Mouse (Mus musculus) brain, adult 10 weeks (tissue): ENCODE results near the gene 1810043G02Rik. TPM values are rescaled to one million over a fixed set of nuclear protein-coding genes. Genes with fewer than 3 reads are reported as not detected.

ENCODE experiments used
- polyA plus RNA-seq: library from polyadenylated mRNA; stranded (reverse); fragments of 350-450 nt; fragmentation: Illumina TruSeq; extraction: RNeasy Lipid Tissue Mini Kit (QIAGEN cat#74804); gene quantifications from one replicate; pipeline ENCODE4 v1.2.3, GENCODE M21; 2015; ENCODE audit warnings: low read depth, low replicate concordance

The 1810043G02Rik gene
- polyA plus RNA-seq: 41.3 TPM

DNA sequence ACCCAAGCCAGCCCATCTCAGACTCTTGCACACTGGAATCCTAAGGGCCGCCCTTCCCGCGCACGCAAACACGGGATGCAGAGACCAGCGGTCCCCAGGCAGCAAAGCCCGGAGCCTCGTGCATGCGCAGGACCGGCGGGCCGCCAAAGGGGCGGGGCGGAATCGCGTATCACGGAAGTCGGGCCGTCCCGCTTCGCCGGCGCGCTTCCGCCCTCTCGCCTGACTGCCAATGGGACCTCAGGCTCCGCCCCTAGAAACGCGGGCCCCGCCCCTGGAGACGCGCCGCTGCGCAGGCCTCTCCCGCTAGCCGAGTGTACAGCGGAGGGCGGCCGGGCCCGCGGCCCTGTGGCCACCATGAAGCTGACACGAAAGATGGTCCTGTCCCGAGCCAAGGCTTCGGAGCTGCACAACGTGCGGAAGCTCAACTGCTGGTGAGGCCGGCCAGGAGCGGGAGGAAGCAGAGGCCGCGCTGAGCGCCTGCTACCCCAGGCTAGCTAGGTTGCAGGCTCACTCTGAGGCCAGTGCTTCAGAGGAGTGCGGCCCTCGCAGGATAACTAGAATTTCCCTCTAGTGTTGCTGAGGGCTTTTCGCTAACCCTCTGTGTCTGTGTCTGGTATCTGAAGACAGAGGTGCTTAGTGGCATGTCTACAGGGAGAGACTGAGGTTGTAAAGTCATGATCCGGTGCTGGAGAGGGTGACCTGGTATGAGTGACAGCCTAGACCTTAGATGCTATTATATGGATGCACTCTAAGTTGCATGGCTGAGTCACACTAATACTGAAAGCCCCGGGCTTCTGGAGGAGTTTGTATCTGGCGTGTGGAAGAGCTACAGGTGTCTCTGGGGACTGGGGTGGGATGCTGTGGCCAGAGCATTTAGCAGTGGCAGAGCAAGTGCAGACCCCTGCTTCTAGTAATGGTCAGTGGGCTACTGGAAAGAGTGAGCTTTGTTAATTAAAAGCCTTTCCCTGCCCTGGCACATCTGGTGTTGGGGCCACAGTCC lies at the start of gene 1810043G02Rik:
Gene 1810043G02Rik, plus strand, starts transcription at position 174 of the 1,000 bp plus-strand sequence.

DNA sequence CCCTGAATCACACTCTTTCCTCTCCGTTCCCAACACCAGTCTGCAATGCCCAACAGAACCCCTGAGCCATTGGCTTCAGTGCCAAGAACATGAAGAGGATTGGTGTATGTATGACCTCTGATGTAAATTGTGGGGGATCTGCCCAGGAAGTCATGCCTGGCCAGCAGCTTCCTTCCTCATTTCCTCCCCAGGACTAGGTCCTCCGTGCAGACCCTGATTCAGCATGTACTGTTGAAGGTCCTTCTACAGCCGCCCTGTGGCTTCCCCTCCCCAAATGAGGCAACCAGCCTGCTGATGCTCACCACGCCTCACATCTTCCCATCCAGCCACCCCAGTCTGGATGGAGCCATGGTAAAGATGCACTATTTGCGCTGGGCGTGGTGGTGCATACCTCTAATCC lies 7.8 kb upstream of the 1810043G02Rik start, which contains the start of gene Trpm2:
Gene Trpm2, minus strand, starts transcription at position 83 of the 400 bp plus-strand sequence.

GRCm38 (mm10) chr10:78009945-78010293 lies 31.6 kb downstream of the 1810043G02Rik start, which contains the start of gene Pfkl:
Gene Pfkl, minus strand, starts transcription at chr10:78010083.

Other genes starting within 250 kb of the 1810043G02Rik start
- not detected for gene Gm18596, start 235.9 kb upstream of the 1810043G02Rik start, polyA plus RNA-seq
- not detected for gene Gm9736, start 227.2 kb upstream of the 1810043G02Rik start, polyA plus RNA-seq
- gene Gm3233, start 218.8 kb upstream of the 1810043G02Rik start, polyA plus RNA-seq: not detected
- not detected for gene Gm3238, start 207.2 kb upstream of the 1810043G02Rik start, polyA plus RNA-seq
- not detected for gene Gm7138, start 201.6 kb upstream of the 1810043G02Rik start, polyA plus RNA-seq
- gene Gm3250, start 196.0 kb upstream of the 1810043G02Rik start, polyA plus RNA-seq: not detected
- not detected for gene Gm7137, start 190.3 kb upstream of the 1810043G02Rik start, polyA plus RNA-seq
- gene Gm9639, start 183.4 kb upstream of the 1810043G02Rik start, polyA plus RNA-seq: not detected
- not detected for gene Gm19668, start 179.4 kb upstream of the 1810043G02Rik start, polyA plus RNA-seq
- not detected for gene Gm9507, start 166.7 kb upstream of the 1810043G02Rik start, polyA plus RNA-seq
- not detected for gene Gm2696, start 163.8 kb upstream of the 1810043G02Rik start, polyA plus RNA-seq
- not detected for gene Krtap10-4, start 151.4 kb upstream of the 1810043G02Rik start, polyA plus RNA-seq
- gene Krtap10-10, start 142.6 kb upstream of the 1810043G02Rik start, polyA plus RNA-seq: not detected
- not detected for gene Gm36176, start 131.7 kb upstream of the 1810043G02Rik start, polyA plus RNA-seq
- not detected for gene Gm10318, start 125.7 kb upstream of the 1810043G02Rik start, polyA plus RNA-seq
- not detected for gene Gm3285, start 116.5 kb upstream of the 1810043G02Rik start, polyA plus RNA-seq
- 6.6 TPM for gene Lrrc3, start 76.0 kb upstream of the 1810043G02Rik start, polyA plus RNA-seq
- gene Trpm2, start 8.0 kb upstream of the 1810043G02Rik start, polyA plus RNA-seq: 19.7 TPM
- gene Pfkl, start 31.6 kb downstream of the 1810043G02Rik start, polyA plus RNA-seq: 90.2 TPM
- not detected for gene Dnmt3l, start 63.4 kb downstream of the 1810043G02Rik start, polyA plus RNA-seq
- not detected for gene Aire, start 65.1 kb downstream of the 1810043G02Rik start, polyA plus RNA-seq
- 4.7 TPM for gene Icosl, start 90.8 kb downstream of the 1810043G02Rik start, polyA plus RNA-seq
- gene D10Jhu81e, start 191.3 kb downstream of the 1810043G02Rik start, polyA plus RNA-seq: 133 TPM
- gene Pwp2, start 206.6 kb downstream of the 1810043G02Rik start, polyA plus RNA-seq: 15.9 TPM